Mouse (Mus musculus): ENCODE data around the gene Itprip. TPM values are rescaled to one million over a fixed set of nuclear protein-coding genes. Genes with fewer than 3 reads are reported as not detected.

The Itprip gene
- polyA plus RNA-seq, 1 experiment = 16.9 TPM

DNA sequence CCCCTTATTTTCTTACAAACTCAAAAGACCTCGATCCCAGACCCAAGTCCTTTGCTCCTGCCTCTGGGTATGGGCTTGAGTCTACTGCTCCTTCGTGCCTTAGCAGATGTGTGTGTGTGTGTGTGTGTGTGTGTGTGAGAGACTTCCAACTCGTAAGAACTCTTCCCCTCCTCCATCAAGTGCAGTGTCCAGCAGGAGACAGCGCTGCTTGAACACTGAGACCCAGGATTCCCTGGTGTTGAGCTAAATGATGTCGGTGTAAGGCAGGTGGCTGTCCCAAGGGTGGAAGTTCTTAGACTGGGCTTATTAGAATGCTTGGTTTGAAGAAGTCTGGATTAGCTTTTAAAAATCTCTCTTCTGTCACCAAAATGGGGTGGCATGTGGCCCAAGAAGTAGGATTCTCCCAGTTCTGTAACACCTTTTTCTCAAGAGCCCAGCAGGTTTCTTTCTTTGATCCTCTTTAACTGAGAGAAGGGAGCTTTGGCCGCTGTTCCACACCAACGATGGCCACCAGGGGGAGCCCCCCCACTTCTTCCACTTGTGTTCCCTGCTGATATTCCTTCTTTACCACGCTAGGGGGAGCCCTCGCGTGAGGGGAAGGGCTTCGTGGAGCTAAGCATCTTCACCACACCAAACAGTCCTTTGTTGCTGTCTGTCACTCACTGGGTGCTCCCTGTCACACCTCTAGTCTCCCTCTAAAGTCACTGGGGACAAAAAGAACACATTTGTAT lies 36.8 kb downstream of the Itprip start:
- Histone ChIP-seq H3K27ac (ENCODE audit: insufficient read depth, low read length) (no peak overlapping the region), H3K27me3 (ENCODE audit: control insufficient read depth, insufficient read depth, low read length) (no peaks in the 10 kb centered on the region), H3K36me3 (ENCODE audit: control insufficient read depth, insufficient read depth, low read length) (no peaks in the 10 kb centered on the region), H3K4me3 (ENCODE audit: extremely low read depth, insufficient read depth, insufficient read length) (no peak overlapping the region), H3K4me1 (ENCODE audit: control insufficient read depth, insufficient read depth, insufficient read length) (peaks cover 10% of the 10 kb centered on the region; the same call in 1 of the 2 replicates)
- no peak for TF ChIP-seq POLR2A (IDR thresholded peaks at IDR 0.05; ENCODE audit: low read depth, low read length)
- TF ChIP-seq CTCF (IDR thresholded peaks at IDR 0.05; ENCODE audit: extremely low read depth, insufficient read depth, insufficient read length, insufficient replicate concordance) = peak; percentile 100
- DNase-seq (ENCODE audit: low read depth in 1 of 2, low spot score in 2 of 2) = peak; percentile 76 to 80
- 27% methylated on average over 11 of the region's 11 CpGs for WGBS

DNA sequence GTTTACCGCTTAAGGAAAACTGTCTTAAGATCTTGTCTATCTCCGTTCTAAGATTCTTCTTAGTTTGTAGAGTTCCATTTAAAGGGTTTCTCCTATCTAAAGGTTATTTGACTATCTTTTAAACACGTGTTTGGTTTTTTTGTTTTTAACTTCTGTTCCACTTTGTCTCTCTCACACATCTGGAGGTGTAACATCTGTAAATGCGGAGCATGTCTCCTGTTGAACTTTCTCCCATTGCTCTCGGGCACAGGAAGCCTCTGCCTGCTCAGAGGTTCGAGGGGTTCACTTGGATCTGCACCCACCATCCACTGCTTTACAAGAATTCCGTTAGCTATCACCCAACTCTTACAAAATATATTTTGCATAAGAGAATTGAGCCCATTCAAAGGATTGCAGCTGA lies 37.6 kb downstream of the Itprip start:
- H3K27me3 ChIP-seq (ENCODE audit: control insufficient read depth, insufficient read depth, low read length) = no peaks in the 10 kb centered on the region
- no peak overlapping the region for H3K27ac ChIP-seq (ENCODE audit: insufficient read depth, low read length)
- WGBS = 80% methylated on average over 7 of the region's 7 CpGs
- DNase-seq (ENCODE audit: low read depth in 1 of 2, low spot score in 2 of 2) = no peak
- H3K36me3 ChIP-seq (ENCODE audit: control insufficient read depth, insufficient read depth, low read length) = no peaks in the 10 kb centered on the region
- no peak overlapping the region for H3K4me3 ChIP-seq (ENCODE audit: extremely low read depth, insufficient read depth, insufficient read length)
- H3K4me1 ChIP-seq (ENCODE audit: control insufficient read depth, insufficient read depth, insufficient read length) = peaks cover 2% of the 10 kb centered on the region; the same call in 1 of the 2 replicates
- TF ChIP-seq POLR2A (IDR thresholded peaks at IDR 0.05; ENCODE audit: low read depth, low read length) = no peak
- TF ChIP-seq CTCF (IDR thresholded peaks at IDR 0.05; ENCODE audit: extremely low read depth, insufficient read depth, insufficient read length, insufficient replicate concordance) = no peak

- Histone ChIP-seq H3K36me3 (ENCODE audit: control insufficient read depth, insufficient read depth, low read length) (no peaks in the 10 kb centered on the region), H3K4me1 (ENCODE audit: control insufficient read depth, insufficient read depth, insufficient read length) (no peaks in the 10 kb centered on the region), H3K27me3 (ENCODE audit: control insufficient read depth, insufficient read depth, low read length) (no peaks in the 10 kb centered on the region), H3K4me3 (ENCODE audit: extremely low read depth, insufficient read depth, insufficient read length) (no peak overlapping the region), H3K27ac (ENCODE audit: insufficient read depth, low read length) (no peak overlapping the region)
- no peak for DNase-seq (ENCODE audit: low read depth in 1 of 2, low spot score in 2 of 2)
- WGBS = 78% methylated on average over 15 of the region's 15 CpGs
- TF ChIP-seq POLR2A (IDR thresholded peaks at IDR 0.05; ENCODE audit: low read depth, low read length) (no peak), CTCF (IDR thresholded peaks at IDR 0.05; ENCODE audit: extremely low read depth, insufficient read depth, insufficient read length, insufficient replicate concordance) (no peak)
Measured at GRCm38 (mm10) chr19:47876252-47876651, 42.8 kb downstream of the Itprip start.

DNA sequence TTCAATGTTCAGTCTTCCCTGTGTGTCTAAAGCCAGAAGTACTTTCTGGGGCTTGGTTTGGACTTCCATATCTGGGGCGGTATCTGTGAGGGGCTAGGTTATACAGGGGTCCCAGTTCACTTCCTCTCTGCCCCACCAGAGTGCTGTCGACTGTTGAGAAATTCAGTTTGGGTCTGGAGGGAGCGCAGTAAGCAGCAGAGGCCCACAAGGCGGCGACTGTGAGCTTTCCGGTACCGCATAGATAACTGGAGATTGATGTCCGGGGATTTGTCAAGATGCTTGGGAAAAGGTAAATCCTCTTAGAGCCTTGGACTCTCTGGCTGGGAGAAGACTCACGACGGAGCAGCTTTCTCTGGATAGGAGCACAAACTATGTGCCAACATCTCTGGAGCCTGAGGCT lies 47.6 kb downstream of the Itprip start:
- TF ChIP-seq CTCF (IDR thresholded peaks at IDR 0.05; ENCODE audit: extremely low read depth, insufficient read depth, insufficient read length, insufficient replicate concordance) (no peak), POLR2A (IDR thresholded peaks at IDR 0.05; ENCODE audit: low read depth, low read length) (no peak)
- H3K4me3 ChIP-seq (ENCODE audit: extremely low read depth, insufficient read depth, insufficient read length) = no peak overlapping the region
- no peaks in the 10 kb centered on the region for H3K27me3 ChIP-seq (ENCODE audit: control insufficient read depth, insufficient read depth, low read length)
- H3K27ac ChIP-seq (ENCODE audit: insufficient read depth, low read length) = no peak overlapping the region
- no peak for DNase-seq (ENCODE audit: low read depth in 1 of 2, low spot score in 2 of 2)
- no peaks in the 10 kb centered on the region for H3K36me3 ChIP-seq (ENCODE audit: control insufficient read depth, insufficient read depth, low read length)
- 52% methylated on average over 10 of the region's 10 CpGs for WGBS
- no peaks in the 10 kb centered on the region for H3K4me1 ChIP-seq (ENCODE audit: control insufficient read depth, insufficient read depth, insufficient read length)

DNA sequence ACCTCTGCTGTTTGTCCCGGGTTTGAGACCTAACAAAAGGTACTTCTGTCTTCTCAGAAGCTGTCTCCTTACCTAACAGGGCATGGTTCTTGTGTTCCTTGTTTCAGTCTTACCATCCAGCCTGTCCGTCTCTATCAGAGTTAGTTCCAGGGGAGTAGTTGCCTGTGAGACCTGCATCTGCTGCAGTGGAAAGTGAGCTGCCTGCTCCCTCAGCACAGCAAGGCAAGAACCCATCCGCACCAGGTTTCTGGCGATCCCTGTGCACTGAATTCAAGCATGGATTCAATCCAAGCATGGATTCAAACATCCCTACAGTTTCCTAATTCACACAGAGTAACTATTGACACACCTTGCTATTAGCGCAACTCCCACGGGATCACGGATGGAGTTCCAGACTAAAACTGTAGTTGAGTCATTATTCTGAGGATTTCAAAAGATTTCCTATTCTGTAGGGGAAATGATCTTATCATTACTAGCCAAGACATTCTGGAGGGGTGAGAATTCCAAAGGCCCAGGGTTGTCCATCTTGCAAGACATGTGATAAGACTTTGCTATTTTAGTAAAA lies 48.9 kb downstream of the Itprip start:
- TF ChIP-seq POLR2A (IDR thresholded peaks at IDR 0.05; ENCODE audit: low read depth, low read length) (no peak), CTCF (IDR thresholded peaks at IDR 0.05; ENCODE audit: extremely low read depth, insufficient read depth, insufficient read length, insufficient replicate concordance) (no peak)
- H3K4me1 ChIP-seq (ENCODE audit: control insufficient read depth, insufficient read depth, insufficient read length) = no peaks in the 10 kb centered on the region
- DNase-seq (ENCODE audit: low read depth in 1 of 2, low spot score in 2 of 2) = no peak
- H3K4me3 ChIP-seq (ENCODE audit: extremely low read depth, insufficient read depth, insufficient read length) = no peak overlapping the region
- no peaks in the 10 kb centered on the region for H3K36me3 ChIP-seq (ENCODE audit: control insufficient read depth, insufficient read depth, low read length)
- WGBS = 88% methylated on average over 7 of the region's 7 CpGs
- no peak overlapping the region for H3K27ac ChIP-seq (ENCODE audit: insufficient read depth, low read length)
- no peaks in the 10 kb centered on the region for H3K27me3 ChIP-seq (ENCODE audit: control insufficient read depth, insufficient read depth, low read length)

GRCm38 (mm10) chr19:47869516-47869915 lies 49.6 kb downstream of the Itprip start:
- WGBS = 65% methylated on average over 3 of the region's 3 CpGs
- no peaks in the 10 kb centered on the region for H3K36me3 ChIP-seq (ENCODE audit: control insufficient read depth, insufficient read depth, low read length)
- no peak overlapping the region for H3K4me3 ChIP-seq (ENCODE audit: extremely low read depth, insufficient read depth, insufficient read length)
- H3K4me1 ChIP-seq (ENCODE audit: control insufficient read depth, insufficient read depth, insufficient read length) = no peaks in the 10 kb centered on the region
- H3K27me3 ChIP-seq (ENCODE audit: control insufficient read depth, insufficient read depth, low read length) = no peaks in the 10 kb centered on the region
- no peak overlapping the region for H3K27ac ChIP-seq (ENCODE audit: insufficient read depth, low read length)
- DNase-seq (ENCODE audit: low read depth in 1 of 2, low spot score in 2 of 2) = no peak
- TF ChIP-seq POLR2A (IDR thresholded peaks at IDR 0.05; ENCODE audit: low read depth, low read length) (no peak), CTCF (IDR thresholded peaks at IDR 0.05; ENCODE audit: extremely low read depth, insufficient read depth, insufficient read length, insufficient replicate concordance) (no peak)

- H3K36me3 ChIP-seq (ENCODE audit: control insufficient read depth, insufficient read depth, low read length) = no peaks in the 10 kb centered on the region
- DNase-seq (ENCODE audit: low read depth in 1 of 2, low spot score in 2 of 2) = no peak
- H3K4me1 ChIP-seq (ENCODE audit: control insufficient read depth, insufficient read depth, insufficient read length) = no peaks in the 10 kb centered on the region
- TF ChIP-seq POLR2A (IDR thresholded peaks at IDR 0.05; ENCODE audit: low read depth, low read length) (no peak), CTCF (IDR thresholded peaks at IDR 0.05; ENCODE audit: extremely low read depth, insufficient read depth, insufficient read length, insufficient replicate concordance) (no peak)
- 81% methylated on average over 4 of the region's 4 CpGs for whole genome bisulfite sequencing
- no peak overlapping the region for H3K27ac ChIP-seq (ENCODE audit: insufficient read depth, low read length)
- no peaks in the 10 kb centered on the region for H3K27me3 ChIP-seq (ENCODE audit: control insufficient read depth, insufficient read depth, low read length)
- H3K4me3 ChIP-seq (ENCODE audit: extremely low read depth, insufficient read depth, insufficient read length) = no peak overlapping the region
Measured at GRCm38 (mm10) chr19:47868951-47869350, 50.1 kb downstream of the Itprip start.
